Mouse (Mus musculus) kidney, adult 11 months (tissue): ENCODE results near the gene Tmem236.

ENCODE experiments used
- DNase-seq: peaks from one replicate; pipeline ENCODE4 v3.0.0; 2022

Tmem236 gene

GRCm38 (mm10) chr2:14258345-14258850 is 84.1 kb downstream of the Tmem236 start:
- DNase-seq: no peak

GRCm38 (mm10) chr2:14262090-14262489 is 87.8 kb downstream of the Tmem236 start:
- DNase-seq: no peak

- DNase-seq: no peak
These were observed 94.8 kb downstream of the Tmem236 start for GRCm38 (mm10) chr2:14269160-14269559.
